Mouse (Mus musculus) erythroblast, embryonic 14.5 days (primary cell): Measurements from ENCODE around the gene Evx1. TPM values are rescaled to one million over a fixed set of nuclear protein-coding genes. Genes with fewer than 3 reads are reported as not detected.

ENCODE experiments used
- H3K27me3 ChIP-seq: 2 replicates; pipeline ENCODE4 v1.6.1; 2012; ENCODE audit warnings: inconsistent platforms; ENCODE audit not compliant: control insufficient read depth
- H3K36me3 ChIP-seq: 2 replicates; pipeline ENCODE4 v1.6.1; 2012; ENCODE audit warnings: mild to moderate bottlenecking, inconsistent platforms; ENCODE audit not compliant: control insufficient read depth
- H3K4me1 ChIP-seq: 2 replicates; pipeline ENCODE4 v1.6.1; 2012; ENCODE audit warnings: inconsistent platforms; ENCODE audit not compliant: control insufficient read depth
- H3K4me3 ChIP-seq: replicated peaks from 2 replicates; pipeline ENCODE3; 2012; ENCODE audit warnings: moderate library complexity, mild to moderate bottlenecking, inconsistent platforms
- H3K9me3 ChIP-seq: 2 replicates; pipeline ENCODE4 v1.6.1; 2012; ENCODE audit warnings: low read length, inconsistent platforms, mixed read lengths; ENCODE audit not compliant: control insufficient read depth
- GATA1 ChIP-seq: IDR thresholded peaks from 2 replicates; pipeline ENCODE4 v1.6.1; 2012; ENCODE audit warnings: low read length, inconsistent platforms, mixed read lengths
- TAL1 ChIP-seq: IDR thresholded peaks from 3 replicates; pipeline ENCODE4 v1.6.1; 2012; ENCODE audit warnings: low read length, inconsistent platforms, mixed read lengths
- polyA plus RNA-seq: library from polyadenylated mRNA; stranded (reverse); fragments of >175 nt; gene quantifications from 2 replicates; pipeline ENCODE4 v1.2.3, GENCODE M21; 2012

The Evx1 gene
- polyA plus RNA-seq, 1 experiment: not detected

GRCm38 (mm10) chr6:52281084-52281483 is 32.2 kb upstream of the Evx1 start:
- no peaks in the 10 kb centered on the region for H3K9me3 ChIP-seq
- peaks cover 24% of the 10 kb centered on the region for H3K27me3 ChIP-seq
- H3K36me3 ChIP-seq: no peaks in the 10 kb centered on the region
- H3K4me3 ChIP-seq: no peak overlapping the region
- TF ChIP-seq TAL1 (no peak), GATA1 (no peak)
- H3K4me1 ChIP-seq: no peaks in the 10 kb centered on the region

- H3K27me3 ChIP-seq: peaks cover 9% of the 10 kb centered on the region
- H3K9me3 ChIP-seq: no peaks in the 10 kb centered on the region
Measured at GRCm38 (mm10) chr6:52283896-52284295, 29.4 kb upstream of the Evx1 start.

GRCm38 (mm10) chr6:52290186-52290585 is 23.1 kb upstream of the Evx1 start:
- H3K36me3 ChIP-seq: no peaks in the 10 kb centered on the region
- H3K4me1 ChIP-seq: no peaks in the 10 kb centered on the region
- peaks cover 45% of the 10 kb centered on the region for H3K27me3 ChIP-seq
- H3K4me3 ChIP-seq: no peak overlapping the region
- H3K9me3 ChIP-seq: no peaks in the 10 kb centered on the region
- TF ChIP-seq GATA1 (no peak), TAL1 (no peak)

More at GRCm38 (mm10) chr6:52283896-52284295, 29.4 kb upstream of the Evx1 start:
- H3K4me3 ChIP-seq: no peak overlapping the region
- no peaks in the 10 kb centered on the region for H3K36me3 ChIP-seq
- no peaks in the 10 kb centered on the region for H3K4me1 ChIP-seq
- no peak for TF ChIP-seq GATA1
- TF ChIP-seq TAL1: no peak

- H3K4me1 ChIP-seq: no peaks in the 10 kb centered on the region
- H3K9me3 ChIP-seq: no peaks in the 10 kb centered on the region
- no peak for TF ChIP-seq TAL1
- no peak for TF ChIP-seq GATA1
- H3K36me3 ChIP-seq: no peaks in the 10 kb centered on the region
- H3K27me3 ChIP-seq: peaks cover 45% of the 10 kb centered on the region
- H3K4me3 ChIP-seq: no peak overlapping the region
Measured at GRCm38 (mm10) chr6:52291021-52291860, 22.1 kb upstream of the Evx1 start.

- no peaks in the 10 kb centered on the region for H3K9me3 ChIP-seq
- no peak for TF ChIP-seq TAL1
- no peak for TF ChIP-seq GATA1
- H3K27me3 ChIP-seq: peaks cover 45% of the 10 kb centered on the region
- H3K4me1 ChIP-seq: no peaks in the 10 kb centered on the region
- no peak overlapping the region for H3K4me3 ChIP-seq
- H3K36me3 ChIP-seq: no peaks in the 10 kb centered on the region
Measured at GRCm38 (mm10) chr6:52292328-52292727, 21.0 kb upstream of the Evx1 start.

GRCm38 (mm10) chr6:52294616-52295015 is 18.7 kb upstream of the Evx1 start:
- Histone ChIP-seq H3K9me3 (no peaks in the 10 kb centered on the region), H3K4me1 (no peaks in the 10 kb centered on the region), H3K27me3 (peaks cover 42% of the 10 kb centered on the region), H3K4me3 (no peak overlapping the region), H3K36me3 (no peaks in the 10 kb centered on the region)
- TF ChIP-seq TAL1 (no peak), GATA1 (no peak)

- H3K36me3 ChIP-seq: no peaks in the 10 kb centered on the region
- no peak overlapping the region for H3K4me3 ChIP-seq
- no peaks in the 10 kb centered on the region for H3K4me1 ChIP-seq
- TF ChIP-seq GATA1: no peak
- TF ChIP-seq TAL1: no peak
- H3K9me3 ChIP-seq: no peaks in the 10 kb centered on the region
- H3K27me3 ChIP-seq: peaks cover 5% of the 10 kb centered on the region
Measured at GRCm38 (mm10) chr6:52298511-52298910, 14.8 kb upstream of the Evx1 start.

GRCm38 (mm10) chr6:52300806-52301205 is 12.5 kb upstream of the Evx1 start:
- Histone ChIP-seq H3K36me3 (no peaks in the 10 kb centered on the region), H3K4me3 (no peak overlapping the region), H3K9me3 (no peaks in the 10 kb centered on the region), H3K27me3 (peaks cover 16% of the 10 kb centered on the region), H3K4me1 (no peaks in the 10 kb centered on the region)
- TF ChIP-seq GATA1: no peak
- no peak for TF ChIP-seq TAL1

GRCm38 (mm10) chr6:52303426-52303825 is 9.9 kb upstream of the Evx1 start:
- H3K4me1 ChIP-seq: no peaks in the 10 kb centered on the region
- no peak overlapping the region for H3K4me3 ChIP-seq
- H3K9me3 ChIP-seq: no peaks in the 10 kb centered on the region
- no peaks in the 10 kb centered on the region for H3K36me3 ChIP-seq
- TF ChIP-seq TAL1 (no peak), GATA1 (no peak)
- peaks cover 41% of the 10 kb centered on the region for H3K27me3 ChIP-seq
